Mouse (Mus musculus): ENCODE data around the gene Jmjd1c. TPM values are rescaled to one million over a fixed set of nuclear protein-coding genes. Genes with fewer than 3 reads are reported as not detected.

Gene Jmjd1c
- polyA plus RNA-seq, 1 experiment from 2014 or later: 28.8 TPM

- ATAC-seq (ENCODE audit: low FRiP score, low TSS enrichment) (no peak), DNase-seq (ENCODE audit: low spot score) (no peak)
- Histone ChIP-seq H3K9me3 (ENCODE audit: control insufficient read depth, low read length) (no peaks in the 10 kb centered on the region), H3K27ac (replicated peaks) (no peak overlapping the region), H3K4me3 (ENCODE audit: low read depth, low read length) (no peak overlapping the region), H3K4me1 (replicated peaks; ENCODE audit: control insufficient read depth, insufficient read depth) (no peaks in the 10 kb centered on the region), H3K27me3 (ENCODE audit: control insufficient read depth, insufficient read depth, low read length) (no peaks in the 10 kb centered on the region), H3K4me2 (replicated peaks; ENCODE audit: low read depth) (no peak overlapping the region), H3K9ac (ENCODE audit: low read length) (no peak overlapping the region), H3K36me3 (ENCODE audit: control insufficient read depth, insufficient read depth, low read length) (peaks cover 11% of the 10 kb centered on the region; the same call in 1 of the 2 replicates)
- 52% methylated on average over 4 of the region's 4 CpGs for WGBS
- no peak for TF ChIP-seq CTCF (IDR thresholded peaks at IDR 0.05; ENCODE audit: low read depth)
- TF ChIP-seq EP300 (optimal IDR thresholded peaks at IDR 0.05): no peak
These were observed 119.2 kb downstream of the Jmjd1c start for GRCm38 (mm10) chr10:67215133-67215532.

- H3K4me3 ChIP-seq (ENCODE audit: low read depth, low read length): no peak overlapping the region
- DNase-seq (ENCODE audit: low spot score) (no peak), ATAC-seq (ENCODE audit: low FRiP score, low TSS enrichment) (no peak)
- H3K27me3 ChIP-seq (ENCODE audit: control insufficient read depth, insufficient read depth, low read length): no peaks in the 10 kb centered on the region
- H3K4me2 ChIP-seq (replicated peaks; ENCODE audit: low read depth): no peak overlapping the region
- no peaks in the 10 kb centered on the region for H3K9me3 ChIP-seq (ENCODE audit: control insufficient read depth, low read length)
- 74% methylated on average over 3 of the region's 3 CpGs for WGBS
- peaks cover 12% of the 10 kb centered on the region; the same call in 1 of the 2 replicates for H3K36me3 ChIP-seq (ENCODE audit: control insufficient read depth, insufficient read depth, low read length)
- H3K4me1 ChIP-seq (replicated peaks; ENCODE audit: control insufficient read depth, insufficient read depth): no peaks in the 10 kb centered on the region
- no peak overlapping the region for H3K9ac ChIP-seq (ENCODE audit: low read length)
- TF ChIP-seq EP300 (optimal IDR thresholded peaks at IDR 0.05) (no peak), CTCF (IDR thresholded peaks at IDR 0.05; ENCODE audit: low read depth) (peak; percentile 62)
- no peak overlapping the region for H3K27ac ChIP-seq (replicated peaks)
These were observed 120.9 kb downstream of the Jmjd1c start for GRCm38 (mm10) chr10:67216872-67217271.

GRCm38 (mm10) chr10:67218873-67219565 is 123.1 kb downstream of the Jmjd1c start:
- ATAC-seq (ENCODE audit: low FRiP score, low TSS enrichment) (no peak), DNase-seq (ENCODE audit: low spot score) (no peak)
- H3K27ac ChIP-seq (replicated peaks): no peak overlapping the region
- no peak overlapping the region for H3K4me3 ChIP-seq (ENCODE audit: low read depth, low read length)
- H3K36me3 ChIP-seq (ENCODE audit: control insufficient read depth, insufficient read depth, low read length): peaks cover 12% of the 10 kb centered on the region; the same call in 1 of the 2 replicates
- H3K4me1 ChIP-seq (replicated peaks; ENCODE audit: control insufficient read depth, insufficient read depth): no peaks in the 10 kb centered on the region
- 89% methylated on average over 18 of the region's 18 CpGs for WGBS
- H3K9ac ChIP-seq (ENCODE audit: low read length): no peak overlapping the region
- no peaks in the 10 kb centered on the region for H3K9me3 ChIP-seq (ENCODE audit: control insufficient read depth, low read length)
- no peaks in the 10 kb centered on the region for H3K27me3 ChIP-seq (ENCODE audit: control insufficient read depth, insufficient read depth, low read length)
- no peak for TF ChIP-seq EP300 (optimal IDR thresholded peaks at IDR 0.05)
- TF ChIP-seq CTCF (IDR thresholded peaks at IDR 0.05; ENCODE audit: low read depth): no peak
- no peak overlapping the region for H3K4me2 ChIP-seq (replicated peaks; ENCODE audit: low read depth)

- Histone ChIP-seq H3K9me3 (ENCODE audit: control insufficient read depth, low read length) (no peaks in the 10 kb centered on the region), H3K4me2 (replicated peaks; ENCODE audit: low read depth) (no peak overlapping the region), H3K27ac (replicated peaks) (no peak overlapping the region), H3K9ac (ENCODE audit: low read length) (no peak overlapping the region), H3K27me3 (ENCODE audit: control insufficient read depth, insufficient read depth, low read length) (no peaks in the 10 kb centered on the region), H3K4me3 (ENCODE audit: low read depth, low read length) (no peak overlapping the region), H3K4me1 (replicated peaks; ENCODE audit: control insufficient read depth, insufficient read depth) (no peaks in the 10 kb centered on the region), H3K36me3 (ENCODE audit: control insufficient read depth, insufficient read depth, low read length) (peaks cover 15% of the 10 kb centered on the region; the same call in 1 of the 2 replicates)
- 82% methylated on average over 4 of the region's 4 CpGs for WGBS
- no peak for TF ChIP-seq CTCF (IDR thresholded peaks at IDR 0.05; ENCODE audit: low read depth)
- no peak for TF ChIP-seq EP300 (optimal IDR thresholded peaks at IDR 0.05)
- DNase-seq (ENCODE audit: low spot score): no peak
- no peak for ATAC-seq (ENCODE audit: low FRiP score, low TSS enrichment)
These were observed 124.3 kb downstream of the Jmjd1c start for GRCm38 (mm10) chr10:67220251-67220650.

GRCm38 (mm10) chr10:67221284-67221683 is 125.4 kb downstream of the Jmjd1c start:
- H3K4me2 ChIP-seq (replicated peaks; ENCODE audit: low read depth): no peak overlapping the region
- H3K4me1 ChIP-seq (replicated peaks; ENCODE audit: control insufficient read depth, insufficient read depth): no peaks in the 10 kb centered on the region
- no peak overlapping the region for H3K27ac ChIP-seq (replicated peaks)
- H3K36me3 ChIP-seq (ENCODE audit: control insufficient read depth, insufficient read depth, low read length): peaks cover 21% of the 10 kb centered on the region; the same call in 1 of the 2 replicates
- H3K4me3 ChIP-seq (ENCODE audit: low read depth, low read length): no peak overlapping the region
- DNase-seq (ENCODE audit: low spot score): no peak
- no peaks in the 10 kb centered on the region for H3K27me3 ChIP-seq (ENCODE audit: control insufficient read depth, insufficient read depth, low read length)
- H3K9me3 ChIP-seq (ENCODE audit: control insufficient read depth, low read length): no peaks in the 10 kb centered on the region
- ATAC-seq (ENCODE audit: low FRiP score, low TSS enrichment): no peak
- TF ChIP-seq CTCF (IDR thresholded peaks at IDR 0.05; ENCODE audit: low read depth) (no peak), EP300 (optimal IDR thresholded peaks at IDR 0.05) (no peak)
- no peak overlapping the region for H3K9ac ChIP-seq (ENCODE audit: low read length)
- 68% methylated on average over 5 of the region's 5 CpGs for WGBS

GRCm38 (mm10) chr10:67223942-67224341 is 128.0 kb downstream of the Jmjd1c start:
- H3K36me3 ChIP-seq (ENCODE audit: control insufficient read depth, insufficient read depth, low read length): peaks cover 20% of the 10 kb centered on the region; the same call in 1 of the 2 replicates

More at GRCm38 (mm10) chr10:67223942-67224341, 128.0 kb downstream of the Jmjd1c start:
- Histone ChIP-seq H3K9me3 (ENCODE audit: control insufficient read depth, low read length) (no peaks in the 10 kb centered on the region), H3K9ac (ENCODE audit: low read length) (no peak overlapping the region), H3K4me2 (replicated peaks; ENCODE audit: low read depth) (no peak overlapping the region), H3K4me3 (ENCODE audit: low read depth, low read length) (no peak overlapping the region), H3K4me1 (replicated peaks; ENCODE audit: control insufficient read depth, insufficient read depth) (no peaks in the 10 kb centered on the region), H3K27ac (replicated peaks) (no peak overlapping the region), H3K27me3 (ENCODE audit: control insufficient read depth, insufficient read depth, low read length) (no peaks in the 10 kb centered on the region)
- no peak for TF ChIP-seq CTCF (IDR thresholded peaks at IDR 0.05; ENCODE audit: low read depth)
- no peak for TF ChIP-seq EP300 (optimal IDR thresholded peaks at IDR 0.05)
- ATAC-seq (ENCODE audit: low FRiP score, low TSS enrichment): no peak
- no peak for DNase-seq (ENCODE audit: low spot score)
- WGBS: 60% methylated on average over 3 of the region's 4 CpGs
